Mouse (Mus musculus): Measurements from ENCODE around the gene Btn1a1. TPM values are rescaled to one million over a fixed set of nuclear protein-coding genes. Genes with fewer than 3 reads are reported as not detected.

The Btn1a1 gene
- polyA plus RNA-seq, 1 experiment from 2014 or later: 0.06 TPM

DNA sequence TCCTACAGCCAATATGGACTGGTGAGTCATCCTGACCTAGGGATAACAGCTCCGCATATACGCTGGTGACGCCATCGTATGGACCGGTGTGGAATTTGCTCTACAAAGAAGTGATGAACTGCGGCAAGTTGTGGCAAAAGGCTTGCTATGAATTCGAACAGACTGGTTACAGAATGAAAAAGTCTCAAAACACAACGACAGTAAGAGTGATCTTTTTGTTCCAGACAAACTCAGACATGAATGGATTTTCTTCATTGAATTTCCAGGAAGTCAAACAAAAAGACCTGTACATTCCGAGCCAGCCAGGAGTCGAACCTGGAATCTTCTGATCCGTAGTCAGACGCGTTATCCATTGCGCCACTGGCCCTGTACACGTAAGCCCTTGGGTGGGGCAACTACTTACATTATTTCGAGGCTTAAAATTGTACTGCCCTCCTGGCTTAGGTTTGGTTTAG is 19.2 kb downstream of the Btn1a1 start:
- 0% methylated on average over 16 of the region's 16 CpGs for WGBS
- DNase-seq (ENCODE audit: low spot score): peak; percentile 85
- Histone ChIP-seq H3K36me3 (no peaks in the 10 kb centered on the region), H3K9me3 (replicated peaks) (no peaks in the 10 kb centered on the region), H3K27ac (replicated peaks) (peak overlapping the region; percentile 94), H3K4me3 (peak overlapping the region; percentile 75), H3K27me3 (ENCODE audit: low read depth, poor library complexity, severe bottlenecking) (no peaks in the 10 kb centered on the region), H3K4me1 (peaks cover 23% of the 10 kb centered on the region)

DNA sequence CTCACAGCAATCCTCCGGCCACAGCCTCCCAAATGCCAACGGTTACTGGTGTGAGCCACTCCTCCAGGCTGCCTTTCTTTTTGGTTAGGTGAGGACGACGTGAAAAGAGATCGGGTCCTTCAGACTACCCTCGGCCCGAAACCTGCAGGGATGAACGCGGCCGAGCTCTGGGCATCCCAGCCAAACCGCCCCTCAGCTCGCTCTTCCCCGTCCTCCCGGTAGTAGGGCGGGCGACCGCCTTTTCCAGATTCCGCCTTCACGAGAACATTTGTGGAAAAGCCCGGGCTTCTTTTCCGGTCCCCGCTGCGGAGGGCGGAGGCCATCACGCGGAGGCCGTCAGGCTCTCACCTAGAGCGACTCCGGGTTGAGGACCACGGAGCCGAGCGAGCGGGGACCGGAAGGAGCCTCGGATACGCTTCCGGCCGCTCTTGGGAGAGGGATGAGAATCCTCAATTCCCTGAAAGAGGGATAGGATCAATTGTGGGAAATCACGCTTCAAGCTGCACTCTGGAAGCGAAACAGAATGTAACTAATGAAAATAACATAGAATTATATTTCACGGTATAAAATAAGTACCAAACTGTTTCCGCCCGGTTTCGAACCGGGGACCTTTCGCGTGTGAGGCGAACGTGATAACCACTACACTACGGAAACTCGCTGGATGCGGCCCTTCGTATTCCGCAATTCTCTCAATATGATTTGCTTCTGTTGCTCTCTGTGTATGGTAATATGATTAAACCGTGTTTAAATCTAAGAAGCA is 20.0 kb downstream of the Btn1a1 start:
- H3K4me3 ChIP-seq: peak overlapping the region; percentile 75
- H3K27me3 ChIP-seq (ENCODE audit: low read depth, poor library complexity, severe bottlenecking): no peaks in the 10 kb centered on the region
- no peaks in the 10 kb centered on the region for H3K36me3 ChIP-seq
- WGBS: under 1% methylated on average over 55 of the region's 55 CpGs
- H3K9me3 ChIP-seq (replicated peaks): no peaks in the 10 kb centered on the region
- peak; percentile 92 for DNase-seq (ENCODE audit: low spot score)
- H3K27ac ChIP-seq (replicated peaks): peak overlapping the region; percentile 94
- peaks cover 20% of the 10 kb centered on the region for H3K4me1 ChIP-seq

DNA sequence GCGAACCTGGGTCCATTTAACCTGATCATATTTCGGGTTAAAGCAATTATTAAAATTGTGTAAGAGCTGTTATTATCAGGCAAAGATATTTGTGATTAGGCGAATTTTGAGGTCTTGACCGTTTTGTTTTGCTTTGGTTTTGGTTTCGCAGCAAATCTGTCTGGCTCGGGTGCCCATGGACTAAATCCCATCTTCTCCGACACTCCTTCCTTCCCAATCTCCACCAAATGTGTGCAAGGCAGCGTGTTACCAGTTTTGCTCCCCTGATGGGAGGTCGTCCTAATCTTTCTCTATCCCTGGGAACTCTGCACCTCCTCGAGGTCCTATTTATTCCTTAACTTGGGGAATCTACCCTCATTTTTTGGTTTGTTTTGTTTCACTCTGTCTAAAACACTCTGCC is 20.5 kb downstream of the Btn1a1 start:
- no peaks in the 10 kb centered on the region for H3K27me3 ChIP-seq (ENCODE audit: low read depth, poor library complexity, severe bottlenecking)
- peak overlapping the region; percentile 75 for H3K4me3 ChIP-seq
- H3K9me3 ChIP-seq (replicated peaks): no peaks in the 10 kb centered on the region
- peaks cover 20% of the 10 kb centered on the region for H3K4me1 ChIP-seq
- H3K27ac ChIP-seq (replicated peaks): peak overlapping the region; percentile 94
- H3K36me3 ChIP-seq: no peaks in the 10 kb centered on the region
- WGBS: 3% methylated on average over 10 of the region's 10 CpGs
- no peak for DNase-seq (ENCODE audit: low spot score)

DNA sequence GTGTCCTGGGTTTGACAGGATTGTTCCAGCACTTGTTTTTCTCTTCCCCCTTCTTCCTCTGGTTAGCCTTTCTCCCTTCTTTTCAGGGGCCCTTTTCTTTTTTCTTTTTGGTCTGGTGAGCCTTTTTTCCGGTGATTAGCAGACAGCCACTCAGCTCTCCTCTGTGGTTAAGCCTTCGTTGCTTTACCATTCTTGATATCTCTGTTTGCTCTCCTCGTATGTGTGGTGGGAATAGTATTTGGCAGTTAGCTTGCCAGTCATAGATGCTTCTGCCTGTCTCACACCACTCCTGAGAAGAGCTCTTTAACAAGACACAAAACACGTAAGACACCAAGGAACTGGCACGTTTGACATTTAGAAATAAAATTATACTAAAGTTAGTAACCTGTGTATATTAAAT is 21.2 kb downstream of the Btn1a1 start:
- H3K36me3 ChIP-seq: no peaks in the 10 kb centered on the region
- peak overlapping the region; percentile 75 for H3K4me3 ChIP-seq
- H3K4me1 ChIP-seq: peaks cover 20% of the 10 kb centered on the region
- no peak for DNase-seq (ENCODE audit: low spot score)
- H3K27ac ChIP-seq (replicated peaks): no peak overlapping the region
- no peaks in the 10 kb centered on the region for H3K9me3 ChIP-seq (replicated peaks)
- no peaks in the 10 kb centered on the region for H3K27me3 ChIP-seq (ENCODE audit: low read depth, poor library complexity, severe bottlenecking)
- WGBS: 46% methylated on average over 5 of the region's 5 CpGs

DNA sequence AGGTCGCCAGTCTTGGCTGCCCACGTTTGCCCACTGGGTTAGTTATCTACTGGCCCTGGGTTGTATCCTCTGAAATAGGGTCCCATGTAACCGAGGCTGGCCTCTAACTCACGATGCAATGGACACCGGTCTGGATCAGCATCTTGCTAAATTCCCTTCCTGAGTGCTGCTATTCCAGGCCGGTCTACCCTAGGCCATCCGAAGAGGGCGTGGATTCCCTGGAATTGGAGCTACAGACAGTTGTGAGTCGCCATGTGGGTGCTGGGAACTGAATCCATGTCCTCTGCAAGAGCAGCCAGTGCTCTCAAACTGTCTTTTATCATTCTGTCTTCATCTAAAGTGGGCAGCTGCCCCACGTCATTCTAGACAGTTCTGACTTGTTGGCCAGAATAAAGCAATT is 25.8 kb downstream of the Btn1a1 start:
- no peak for DNase-seq (ENCODE audit: low spot score)
- Histone ChIP-seq H3K4me1 (peaks cover 22% of the 10 kb centered on the region), H3K9me3 (replicated peaks) (no peaks in the 10 kb centered on the region), H3K36me3 (no peaks in the 10 kb centered on the region), H3K4me3 (peak overlapping the region; percentile 19; the same call in 1 of the 2 replicates), H3K27me3 (ENCODE audit: low read depth, poor library complexity, severe bottlenecking) (no peaks in the 10 kb centered on the region), H3K27ac (replicated peaks) (no peak overlapping the region)
- 64% methylated on average over 10 of the region's 10 CpGs for WGBS

DNA sequence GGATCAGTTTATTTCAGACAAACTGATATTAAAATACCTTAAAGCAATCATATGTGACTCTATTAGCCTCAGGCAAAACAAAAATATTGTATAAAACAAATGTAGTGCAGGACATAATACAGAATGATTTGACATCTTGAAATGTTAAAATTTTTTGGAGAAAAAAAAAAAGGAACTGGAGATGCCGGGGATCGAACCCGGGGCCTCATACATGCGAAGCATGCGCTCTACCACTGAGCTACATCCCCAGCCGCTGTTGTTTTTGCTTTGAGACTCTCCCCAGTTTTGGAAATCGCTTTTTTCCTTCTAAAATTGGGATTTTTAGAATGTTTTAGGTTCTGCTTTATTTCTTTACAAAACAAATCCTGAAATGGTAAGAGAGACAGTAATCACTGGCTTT is 27.2 kb downstream of the Btn1a1 start:
- under 1% methylated on average over 7 of the region's 7 CpGs for WGBS
- no peaks in the 10 kb centered on the region for H3K9me3 ChIP-seq (replicated peaks)
- no peak for DNase-seq (ENCODE audit: low spot score)
- H3K4me3 ChIP-seq: peak overlapping the region; percentile 66
- H3K36me3 ChIP-seq: no peaks in the 10 kb centered on the region
- H3K27me3 ChIP-seq (ENCODE audit: low read depth, poor library complexity, severe bottlenecking): no peaks in the 10 kb centered on the region
- peaks cover 28% of the 10 kb centered on the region for H3K4me1 ChIP-seq
- H3K27ac ChIP-seq (replicated peaks): no peak overlapping the region

DNA sequence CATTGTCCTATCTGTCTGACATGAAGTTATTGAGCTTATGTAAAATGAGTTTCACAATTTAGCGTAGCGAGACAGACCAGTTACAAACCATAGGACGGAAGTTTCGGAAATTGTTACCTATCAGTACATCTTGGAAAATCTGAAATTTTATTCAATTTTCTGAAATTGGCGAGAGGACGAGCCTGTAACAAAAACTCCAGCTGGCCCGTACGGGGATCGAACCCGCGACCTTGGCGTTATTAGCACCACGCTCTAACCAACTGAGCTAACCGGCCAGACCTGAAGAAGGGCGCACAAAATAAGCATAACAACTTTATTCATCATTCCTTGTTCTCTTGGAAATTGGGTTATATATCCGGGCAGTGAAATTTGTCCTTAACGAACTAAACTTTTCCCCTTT is 27.8 kb downstream of the Btn1a1 start:
- Histone ChIP-seq H3K4me3 (peak overlapping the region; percentile 66), H3K9me3 (replicated peaks) (no peaks in the 10 kb centered on the region), H3K36me3 (no peaks in the 10 kb centered on the region), H3K27ac (replicated peaks) (no peak overlapping the region), H3K27me3 (ENCODE audit: low read depth, poor library complexity, severe bottlenecking) (no peaks in the 10 kb centered on the region), H3K4me1 (peaks cover 33% of the 10 kb centered on the region)
- peak; percentile 83 for DNase-seq (ENCODE audit: low spot score)
- under 1% methylated on average over 17 of the region's 17 CpGs for WGBS

DNA sequence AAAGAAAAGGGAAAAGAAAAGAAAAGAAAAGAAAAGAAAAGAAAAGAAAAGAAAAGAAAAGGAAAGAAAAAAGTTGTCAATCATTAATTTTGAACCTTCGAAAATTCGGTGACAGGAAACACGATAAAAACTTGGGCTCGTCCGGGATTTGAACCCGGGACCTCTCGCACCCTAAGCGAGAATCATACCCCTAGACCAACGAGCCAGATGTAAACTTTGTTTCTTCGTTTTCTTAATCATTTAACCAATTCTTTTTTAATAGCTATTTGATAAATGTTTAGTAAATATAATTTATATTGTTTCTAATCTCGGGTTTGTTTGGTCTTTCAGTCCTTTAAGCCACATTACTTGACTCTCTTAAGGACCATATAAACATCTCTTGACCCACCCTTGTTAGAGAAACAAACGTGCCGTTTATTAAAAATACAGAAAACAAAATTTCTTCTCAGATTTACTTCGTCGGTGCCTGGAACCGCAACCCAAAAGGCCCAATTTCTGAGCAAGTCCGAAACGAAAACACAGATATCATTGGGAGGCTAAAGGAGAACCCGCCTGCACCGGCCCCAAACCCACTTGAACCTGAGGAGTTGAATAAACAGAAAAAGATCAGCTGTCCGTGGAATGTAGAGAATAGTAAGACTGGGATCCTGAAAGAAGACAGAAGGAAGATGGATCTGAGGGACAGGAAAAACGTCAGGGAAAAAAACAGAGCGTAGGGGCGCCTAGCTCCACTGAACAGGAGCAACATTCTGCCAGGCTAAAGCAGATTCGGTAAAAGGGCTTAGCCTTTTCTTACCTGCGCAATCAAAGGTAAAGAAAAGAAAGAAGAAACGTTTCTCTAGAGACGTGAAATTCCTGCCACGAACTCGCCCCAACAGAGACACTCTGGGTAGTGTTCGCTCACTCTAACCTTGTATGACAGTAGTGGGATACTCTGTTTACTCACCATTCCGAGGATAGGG is 28.6 kb downstream of the Btn1a1 start:
- H3K27me3 ChIP-seq (ENCODE audit: low read depth, poor library complexity, severe bottlenecking): no peaks in the 10 kb centered on the region
- peak overlapping the region; percentile 66 for H3K4me3 ChIP-seq
- no peaks in the 10 kb centered on the region for H3K36me3 ChIP-seq
- peak overlapping the region; percentile 61; the same call in 1 of the 2 replicates for H3K27ac ChIP-seq (replicated peaks)
- under 1% methylated on average over 32 of the region's 32 CpGs for WGBS
- no peaks in the 10 kb centered on the region for H3K9me3 ChIP-seq (replicated peaks)
- no peak for DNase-seq (ENCODE audit: low spot score)
- peaks cover 33% of the 10 kb centered on the region for H3K4me1 ChIP-seq

DNA sequence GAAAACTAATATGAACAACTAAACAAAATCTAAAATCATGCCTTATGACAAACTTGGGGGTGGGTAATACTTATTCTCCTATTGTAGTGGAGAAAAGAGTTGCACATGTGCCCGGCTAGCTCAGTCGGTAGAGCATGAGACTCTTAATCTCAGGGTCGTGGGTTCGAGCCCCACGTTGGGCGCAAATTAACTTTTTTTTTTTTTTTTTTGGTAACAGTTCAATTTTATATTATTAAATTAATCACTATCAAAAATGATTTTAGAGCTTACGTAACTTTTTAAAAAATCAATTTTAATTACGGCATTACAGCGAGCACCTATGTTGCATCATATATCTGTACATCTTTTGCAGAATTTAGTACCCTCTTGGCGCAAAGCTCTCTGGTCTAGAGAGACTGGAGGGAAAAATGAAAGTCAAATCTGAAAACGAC is 29.5 kb downstream of the Btn1a1 start:
- Histone ChIP-seq H3K9me3 (replicated peaks) (no peaks in the 10 kb centered on the region), H3K4me1 (peaks cover 33% of the 10 kb centered on the region), H3K4me3 (peak overlapping the region; percentile 66), H3K27ac (replicated peaks) (no peak overlapping the region), H3K36me3 (no peaks in the 10 kb centered on the region), H3K27me3 (ENCODE audit: low read depth, poor library complexity, severe bottlenecking) (no peaks in the 10 kb centered on the region)
- under 1% methylated on average over 11 of the region's 11 CpGs for WGBS
- DNase-seq (ENCODE audit: low spot score): no peak

DNA sequence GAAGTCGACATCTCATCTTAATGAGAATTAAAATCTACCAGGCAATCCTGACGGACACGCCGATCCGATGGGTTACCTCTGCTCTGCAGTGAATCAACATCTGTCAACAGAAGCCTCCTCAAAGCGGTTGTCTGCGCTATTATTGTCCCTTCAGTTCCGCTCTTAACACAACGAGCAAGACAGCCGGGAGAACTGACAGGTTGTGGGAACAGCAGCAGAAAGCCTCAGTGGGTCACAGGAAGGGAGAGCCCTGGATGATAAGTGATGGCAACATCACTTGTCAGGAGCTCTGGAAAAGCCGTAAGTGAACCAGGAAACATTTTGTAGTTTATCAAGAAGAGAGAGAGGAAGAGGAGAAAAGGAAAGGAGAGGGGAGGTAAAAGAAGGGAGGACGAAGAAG is 30.0 kb downstream of the Btn1a1 start:
- WGBS: 2% methylated on average over 12 of the region's 12 CpGs
- peak overlapping the region; percentile 66 for H3K4me3 ChIP-seq
- no peaks in the 10 kb centered on the region for H3K36me3 ChIP-seq
- peak; percentile 49 for DNase-seq (ENCODE audit: low spot score)
- H3K9me3 ChIP-seq (replicated peaks): no peaks in the 10 kb centered on the region
- H3K27me3 ChIP-seq (ENCODE audit: low read depth, poor library complexity, severe bottlenecking): no peaks in the 10 kb centered on the region
- peaks cover 33% of the 10 kb centered on the region for H3K4me1 ChIP-seq
- H3K27ac ChIP-seq (replicated peaks): peak overlapping the region; percentile 73

DNA sequence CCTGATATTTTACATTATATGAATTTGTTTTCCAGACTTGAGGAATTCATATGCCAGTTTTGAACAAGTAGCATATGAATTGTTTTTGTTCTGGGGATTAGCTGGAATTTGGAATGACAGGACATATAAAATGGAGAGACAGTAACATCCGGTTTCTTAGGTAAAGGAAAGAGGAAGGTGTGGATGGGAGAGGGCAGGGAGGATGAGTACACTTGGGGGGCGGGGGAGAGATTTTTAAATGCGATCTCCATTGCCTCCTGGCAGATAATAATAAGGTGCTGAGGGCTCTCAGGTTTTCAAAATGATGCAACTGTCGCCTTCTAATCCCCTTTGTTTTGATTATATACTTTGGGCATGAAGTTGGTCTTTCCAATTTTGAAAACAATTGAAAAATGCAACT is 30.5 kb downstream of the Btn1a1 start:
- Histone ChIP-seq H3K4me1 (peaks cover 33% of the 10 kb centered on the region), H3K9me3 (replicated peaks) (no peaks in the 10 kb centered on the region), H3K36me3 (no peaks in the 10 kb centered on the region), H3K27ac (replicated peaks) (no peak overlapping the region), H3K27me3 (ENCODE audit: low read depth, poor library complexity, severe bottlenecking) (no peaks in the 10 kb centered on the region), H3K4me3 (peak overlapping the region; percentile 66)
- WGBS: 14% methylated on average over 4 of the region's 4 CpGs
- DNase-seq (ENCODE audit: low spot score): no peak

DNA sequence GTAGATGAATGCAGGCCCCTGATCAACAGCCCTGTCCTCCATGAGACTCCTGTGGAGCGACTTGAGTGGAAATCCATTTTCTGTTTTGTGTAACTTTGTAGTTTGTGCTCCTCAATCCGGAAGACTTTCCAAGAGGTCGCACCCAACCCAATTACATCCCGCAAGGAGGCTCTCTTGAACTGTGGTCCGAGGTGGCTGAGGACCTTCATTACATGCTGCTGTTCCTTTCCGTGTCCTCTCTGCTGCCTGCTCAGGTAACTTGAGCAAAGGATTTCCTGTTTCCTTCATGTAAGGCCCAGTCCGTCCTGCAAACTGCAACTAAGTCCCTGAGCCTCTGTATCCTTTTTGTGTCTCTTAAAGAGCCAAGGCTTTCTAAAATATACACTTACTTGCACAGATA is 31.3 kb downstream of the Btn1a1 start:
- Histone ChIP-seq H3K9me3 (replicated peaks) (no peaks in the 10 kb centered on the region), H3K27me3 (ENCODE audit: low read depth, poor library complexity, severe bottlenecking) (no peaks in the 10 kb centered on the region), H3K4me1 (peaks cover 41% of the 10 kb centered on the region), H3K36me3 (no peaks in the 10 kb centered on the region), H3K4me3 (peak overlapping the region; percentile 66), H3K27ac (replicated peaks) (no peak overlapping the region)
- 7% methylated on average over 7 of the region's 7 CpGs for WGBS
- no peak for DNase-seq (ENCODE audit: low spot score)

DNA sequence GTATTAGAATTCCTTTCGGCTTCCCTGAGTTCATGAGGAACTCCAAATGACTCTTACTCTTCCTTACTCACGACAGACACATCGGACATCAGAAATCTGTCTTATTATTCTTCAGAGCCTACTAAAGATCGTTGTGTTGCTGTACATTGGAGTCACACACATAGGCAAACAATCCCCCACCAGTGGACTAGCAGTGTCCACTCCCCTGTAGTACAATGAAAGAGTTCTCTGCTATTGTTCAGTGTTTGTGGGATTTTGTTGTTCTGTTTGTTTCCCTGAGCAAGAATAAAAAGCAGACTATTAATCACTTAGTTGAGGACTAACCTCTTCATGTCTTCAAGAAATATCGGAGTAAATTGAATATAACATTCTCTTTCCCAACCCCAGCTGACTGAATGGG is 31.9 kb downstream of the Btn1a1 start:
- 54% methylated on average over 5 of the region's 5 CpGs for WGBS

More for the DNA sequence above, 31.9 kb downstream of the Btn1a1 start:
- Histone ChIP-seq H3K4me1 (peaks cover 43% of the 10 kb centered on the region), H3K4me3 (peak overlapping the region; percentile 66), H3K27me3 (ENCODE audit: low read depth, poor library complexity, severe bottlenecking) (no peaks in the 10 kb centered on the region), H3K27ac (replicated peaks) (no peak overlapping the region), H3K36me3 (no peaks in the 10 kb centered on the region), H3K9me3 (replicated peaks) (no peaks in the 10 kb centered on the region)
- no peak for DNase-seq (ENCODE audit: low spot score)
